Mouse (Mus musculus): ENCODE measurements around the gene Rfng. TPM values are rescaled to one million over a fixed set of nuclear protein-coding genes. Genes with fewer than 3 reads are reported as not detected.
"Not testable (repeated sequence)": the region's sequence is repeated elsewhere in the genome, so short reads cannot be mapped to it uniquely, and the experiment has no call there.

Rfng gene
- total and polyA plus RNA-seq, 3 experiments = 4.1 to 67.6 (median 18.4) TPM

- peaks cover 19% of the 10 kb centered on the region for H3K4me1 ChIP-seq (ENCODE audit: insufficient read depth, low read depth, low read length)
- H3K9me3 ChIP-seq (replicated peaks) = no peaks in the 10 kb centered on the region
- H3K27me3 ChIP-seq (ENCODE audit: insufficient read depth, low read length) = peaks cover 5% of the 10 kb centered on the region
- DNase-seq (ENCODE audit: low spot score) (no peak), ATAC-seq (ENCODE audit: extremely low read depth, insufficient number of reproducible peaks, low FRiP score, poor library complexity, severe bottlenecking) (no peak)
- TF ChIP-seq CTCF (IDR thresholded peaks at IDR 0.05; ENCODE audit: low read depth, low read length) (no peak), GATA2 (IDR thresholded peaks at IDR 0.05; ENCODE audit: borderline replicate concordance, low read depth, low read length) (no peak), POLR2AphosphoS5 (IDR thresholded peaks at IDR 0.05; ENCODE audit: insufficient replicate concordance, low read depth, low read length) (no peak), TAL1 (conservative IDR thresholded peaks at IDR 0.05; ENCODE audit: low read depth, low read length) (no peak)
- H3K4me3 ChIP-seq (ENCODE audit: low read depth, low read length) = no peak overlapping the region
- H3K36me3 ChIP-seq (replicated peaks) = peaks cover 44% of the 10 kb centered on the region
Measured at GRCm38 (mm10) chr11:120779876-120780275, 4.1 kb downstream of the Rfng start.

DNA sequence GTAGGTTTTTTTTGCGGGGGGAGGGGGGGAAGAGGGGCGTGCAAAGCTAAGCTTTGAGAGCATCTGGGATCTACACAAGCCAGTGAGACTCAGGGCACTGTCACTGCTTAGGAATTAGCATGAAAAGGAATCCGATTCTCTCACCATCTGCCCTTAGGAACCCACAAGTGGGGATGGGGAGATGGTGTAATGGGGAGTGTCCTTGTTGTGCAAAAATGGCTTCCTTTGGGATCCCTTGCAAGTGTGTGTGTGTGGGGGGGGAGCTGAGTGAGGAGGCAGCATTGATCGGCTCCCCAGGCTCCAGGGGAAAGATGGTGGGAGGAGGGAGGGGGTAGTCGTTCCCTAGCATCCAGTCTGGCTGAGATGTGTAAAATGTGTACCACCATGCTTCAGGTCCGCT is 6.9 kb downstream of the Rfng start:
- no peak for ATAC-seq (ENCODE audit: extremely low read depth, insufficient number of reproducible peaks, low FRiP score, poor library complexity, severe bottlenecking)
- Histone ChIP-seq H3K4me3 (ENCODE audit: low read depth, low read length) (no peak overlapping the region), H3K9me3 (replicated peaks) (no peaks in the 10 kb centered on the region), H3K27me3 (ENCODE audit: insufficient read depth, low read length) (peaks cover 10% of the 10 kb centered on the region), H3K36me3 (replicated peaks) (peaks cover 30% of the 10 kb centered on the region), H3K4me1 (ENCODE audit: insufficient read depth, low read depth, low read length) (peaks cover 6% of the 10 kb centered on the region)
- TF ChIP-seq POLR2AphosphoS5 (IDR thresholded peaks at IDR 0.05; ENCODE audit: insufficient replicate concordance, low read depth, low read length) = no peak
- TF ChIP-seq GATA1 (IDR thresholded peaks at IDR 0.05; ENCODE audit: borderline replicate concordance, low read length) = no peak
- no peak for TF ChIP-seq TAL1 (conservative IDR thresholded peaks at IDR 0.05; ENCODE audit: low read depth, low read length)
- no peak for TF ChIP-seq GATA2 (IDR thresholded peaks at IDR 0.05; ENCODE audit: borderline replicate concordance, low read depth, low read length)
- no peak for TF ChIP-seq CTCF (IDR thresholded peaks at IDR 0.05; ENCODE audit: low read depth, low read length)
- DNase-seq (ENCODE audit: low spot score) = no peak

- ATAC-seq (ENCODE audit: extremely low read depth, insufficient number of reproducible peaks, low FRiP score, poor library complexity, severe bottlenecking) = peak; percentile 60
- peaks cover 6% of the 10 kb centered on the region for H3K4me1 ChIP-seq (ENCODE audit: insufficient read depth, low read depth, low read length)
- TF ChIP-seq POLR2AphosphoS5 (IDR thresholded peaks at IDR 0.05; ENCODE audit: insufficient replicate concordance, low read depth, low read length) = no peak
- TF ChIP-seq CTCF (IDR thresholded peaks at IDR 0.05; ENCODE audit: low read depth, low read length) = peak; percentile 97
- no peak for TF ChIP-seq GATA2 (IDR thresholded peaks at IDR 0.05; ENCODE audit: borderline replicate concordance, low read depth, low read length)
- TF ChIP-seq TAL1 (conservative IDR thresholded peaks at IDR 0.05; ENCODE audit: low read depth, low read length) = no peak
- H3K9me3 ChIP-seq (replicated peaks) = no peaks in the 10 kb centered on the region
- H3K27me3 ChIP-seq (ENCODE audit: insufficient read depth, low read length) = peaks cover 10% of the 10 kb centered on the region
- DNase-seq (ENCODE audit: low spot score) = peak; percentile 72
- peaks cover 21% of the 10 kb centered on the region for H3K36me3 ChIP-seq (replicated peaks)
- H3K4me3 ChIP-seq (ENCODE audit: low read depth, low read length) = no peak overlapping the region
Measured at GRCm38 (mm10) chr11:120775774-120776469, 8.1 kb downstream of the Rfng start.

DNA sequence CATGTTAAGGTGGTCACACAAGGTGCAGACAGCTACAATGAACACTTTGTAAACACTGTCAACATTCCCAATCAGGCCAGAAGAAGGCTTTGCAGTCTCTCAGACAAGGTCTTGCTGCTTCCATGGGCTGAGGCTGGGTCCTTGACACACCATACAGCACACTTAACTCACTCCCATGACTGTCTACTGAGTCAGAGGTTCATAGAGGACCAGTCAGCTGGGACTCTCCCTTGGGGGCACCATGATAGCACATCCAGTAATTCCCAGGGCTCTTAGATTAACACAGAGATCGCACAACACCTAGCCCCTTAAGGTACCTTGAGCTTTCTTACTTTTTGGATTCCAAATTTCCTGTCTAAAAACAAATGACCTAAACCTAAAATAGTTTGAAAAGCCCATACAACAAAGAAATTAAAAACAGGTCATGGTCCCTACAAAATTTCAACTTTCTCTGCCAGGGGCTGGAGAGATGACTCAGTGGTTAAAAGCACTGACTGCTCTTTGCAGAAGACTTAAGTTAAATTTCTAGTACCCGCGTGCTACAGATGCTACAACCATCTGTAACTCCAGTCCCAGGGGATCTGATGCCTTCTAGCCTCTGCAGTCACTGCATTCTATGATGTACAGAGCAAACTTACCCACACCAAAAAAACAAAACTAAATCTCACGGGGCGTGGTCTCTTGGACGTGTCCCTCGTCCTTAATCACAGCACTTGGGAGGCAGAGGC is 10.4 kb downstream of the Rfng start:
- H3K27me3 ChIP-seq (ENCODE audit: insufficient read depth, low read length) = peaks cover 10% of the 10 kb centered on the region
- no peak overlapping the region for H3K4me3 ChIP-seq (ENCODE audit: low read depth, low read length)
- peaks cover 6% of the 10 kb centered on the region for H3K4me1 ChIP-seq (ENCODE audit: insufficient read depth, low read depth, low read length)
- TF ChIP-seq GATA2 (IDR thresholded peaks at IDR 0.05; ENCODE audit: borderline replicate concordance, low read depth, low read length) = no peak
- H3K36me3 ChIP-seq (replicated peaks) = peaks cover 2% of the 10 kb centered on the region
- ATAC-seq (ENCODE audit: extremely low read depth, insufficient number of reproducible peaks, low FRiP score, poor library complexity, severe bottlenecking) (no peak), DNase-seq (ENCODE audit: low spot score) (no peak)
- H3K9me3 ChIP-seq (replicated peaks) = no peaks in the 10 kb centered on the region

GRCm38 (mm10) chr11:120772749-120773148 is 11.3 kb downstream of the Rfng start:
- H3K4me1 ChIP-seq (ENCODE audit: insufficient read depth, low read depth, low read length) = peaks cover 6% of the 10 kb centered on the region
- no peak for DNase-seq (ENCODE audit: low spot score)
- H3K36me3 ChIP-seq (replicated peaks) = no peaks in the 10 kb centered on the region
- no peaks in the 10 kb centered on the region for H3K9me3 ChIP-seq (replicated peaks)
- peaks cover 15% of the 10 kb centered on the region for H3K27me3 ChIP-seq (ENCODE audit: insufficient read depth, low read length)
- no peak overlapping the region for H3K4me3 ChIP-seq (ENCODE audit: low read depth, low read length)
- ATAC-seq (ENCODE audit: extremely low read depth, insufficient number of reproducible peaks, low FRiP score, poor library complexity, severe bottlenecking) = no peak
- TF ChIP-seq GATA2 (IDR thresholded peaks at IDR 0.05; ENCODE audit: borderline replicate concordance, low read depth, low read length) (no peak), TAL1 (conservative IDR thresholded peaks at IDR 0.05; ENCODE audit: low read depth, low read length) (no peak), CTCF (IDR thresholded peaks at IDR 0.05; ENCODE audit: low read depth, low read length) (no peak), POLR2AphosphoS5 (IDR thresholded peaks at IDR 0.05; ENCODE audit: insufficient replicate concordance, low read depth, low read length) (no peak), GATA1 (IDR thresholded peaks at IDR 0.05; ENCODE audit: borderline replicate concordance, low read length) (no peak)

DNA sequence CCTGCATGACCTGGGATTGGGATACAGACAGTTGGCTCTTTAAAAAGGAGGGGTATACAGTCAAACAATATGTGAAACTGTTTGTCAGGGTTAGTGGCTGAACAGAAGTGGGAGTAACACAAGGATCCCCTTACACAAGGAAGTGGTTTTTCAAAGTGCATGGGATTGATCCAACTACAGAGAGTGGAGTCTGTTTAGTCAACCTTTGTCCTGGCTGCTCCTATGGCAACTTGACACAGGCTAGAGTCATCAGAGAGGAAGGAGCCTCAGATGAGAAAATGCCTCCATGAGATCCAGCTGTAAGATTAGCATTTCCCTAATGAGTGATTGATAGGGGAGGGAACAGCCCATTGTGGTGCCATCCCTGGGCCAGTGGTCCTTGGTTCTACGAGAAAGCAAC is 15.8 kb downstream of the Rfng start:
- TF ChIP-seq POLR2AphosphoS5 (IDR thresholded peaks at IDR 0.05; ENCODE audit: insufficient replicate concordance, low read depth, low read length) = no peak
- TF ChIP-seq GATA1 (IDR thresholded peaks at IDR 0.05; ENCODE audit: borderline replicate concordance, low read length) = no peak
- no peak for TF ChIP-seq TAL1 (conservative IDR thresholded peaks at IDR 0.05; ENCODE audit: low read depth, low read length)
- TF ChIP-seq CTCF (IDR thresholded peaks at IDR 0.05; ENCODE audit: low read depth, low read length) = no peak
- no peak for TF ChIP-seq GATA2 (IDR thresholded peaks at IDR 0.05; ENCODE audit: borderline replicate concordance, low read depth, low read length)
- no peaks in the 10 kb centered on the region for H3K36me3 ChIP-seq (replicated peaks)
- ATAC-seq (ENCODE audit: extremely low read depth, insufficient number of reproducible peaks, low FRiP score, poor library complexity, severe bottlenecking) = no peak
- peaks cover 26% of the 10 kb centered on the region for H3K27me3 ChIP-seq (ENCODE audit: insufficient read depth, low read length)
- H3K9me3 ChIP-seq (replicated peaks) = no peaks in the 10 kb centered on the region
- H3K4me3 ChIP-seq (ENCODE audit: low read depth, low read length) = no peak overlapping the region
- no peak for DNase-seq (ENCODE audit: low spot score)
- no peaks in the 10 kb centered on the region for H3K4me1 ChIP-seq (ENCODE audit: insufficient read depth, low read depth, low read length)

- not testable (repeated sequence) for ATAC-seq (ENCODE audit: extremely low read depth, insufficient number of reproducible peaks, low FRiP score, poor library complexity, severe bottlenecking)
Measured at GRCm38 (mm10) chr11:120767023-120767422, 17.0 kb downstream of the Rfng start.

GRCm38 (mm10) chr11:120763121-120763999 is 20.6 kb downstream of the Rfng start:
- not testable (repeated sequence) for H3K36me3 ChIP-seq (replicated peaks); DNase-seq (ENCODE audit: low spot score); H3K4me3 ChIP-seq (ENCODE audit: low read depth, low read length); H3K4me1 ChIP-seq (ENCODE audit: insufficient read depth, low read depth, low read length)
- peaks cover 25% of the 10 kb centered on the region for H3K9me3 ChIP-seq (replicated peaks)
- peak; percentile 28 for ATAC-seq (ENCODE audit: extremely low read depth, insufficient number of reproducible peaks, low FRiP score, poor library complexity, severe bottlenecking)
- H3K27me3 ChIP-seq (ENCODE audit: insufficient read depth, low read length) = peaks cover 30% of the 10 kb centered on the region

More at GRCm38 (mm10) chr11:120767023-120767422, 17.0 kb downstream of the Rfng start:
- H3K27me3 ChIP-seq (ENCODE audit: insufficient read depth, low read length) = peaks cover 29% of the 10 kb centered on the region
- H3K9me3 ChIP-seq (replicated peaks); H3K4me1 ChIP-seq (ENCODE audit: insufficient read depth, low read depth, low read length); H3K36me3 ChIP-seq (replicated peaks); DNase-seq (ENCODE audit: low spot score); H3K4me3 ChIP-seq (ENCODE audit: low read depth, low read length): not testable (repeated sequence)

DNA sequence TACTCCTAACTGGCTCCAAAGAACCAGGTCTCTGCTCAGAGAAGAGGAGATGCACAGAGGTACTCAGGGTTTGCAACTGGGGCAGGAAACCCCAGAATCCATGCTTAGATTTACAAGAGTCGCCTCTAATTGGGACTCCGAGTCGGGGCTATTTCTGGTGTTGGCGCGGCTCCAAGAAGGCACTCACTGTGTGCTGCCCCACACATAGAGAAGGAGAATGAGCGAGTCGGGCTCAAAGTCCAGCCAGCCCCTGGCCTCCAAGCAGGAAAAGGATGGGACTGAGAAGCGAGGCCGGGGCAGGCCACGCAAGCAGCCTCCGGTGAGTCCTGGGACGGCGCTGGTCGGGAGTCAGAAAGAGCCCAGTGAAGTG is 21.4 kb downstream of the Rfng start, which contains the start of gene Hmga1b:
Hmga1b (plus strand) TSS at position 123 of the 370 bp plus-strand sequence.
- not testable (repeated sequence) for H3K4me1 ChIP-seq (ENCODE audit: insufficient read depth, low read depth, low read length); H3K36me3 ChIP-seq (replicated peaks); DNase-seq (ENCODE audit: low spot score); ATAC-seq (ENCODE audit: extremely low read depth, insufficient number of reproducible peaks, low FRiP score, poor library complexity, severe bottlenecking); H3K4me3 ChIP-seq (ENCODE audit: low read depth, low read length)
- peaks cover 32% of the 10 kb centered on the region for H3K9me3 ChIP-seq (replicated peaks)
- peaks cover 27% of the 10 kb centered on the region for H3K27me3 ChIP-seq (ENCODE audit: insufficient read depth, low read length)

Data from G1E (cell line).